Mouse (Mus musculus) limb, embryonic 11.5 days (tissue): ENCODE data around the gene Abcf2. TPM values are rescaled to one million over a fixed set of nuclear protein-coding genes. Genes with fewer than 3 reads are reported as not detected.

Source experiments
- ATAC-seq: fragments of 200-750 bp; cut with Nextera tagmentation; 2 replicates; pipeline ENCODE4 v1.8.0; 2017; ENCODE audit warnings: low read depth; ENCODE audit not compliant: insufficient number of reproducible peaks, low FRiP score, low TSS enrichment
- DNase-seq: peaks from one replicate; pipeline ENCODE4 v3.0.0-alpha.2; 2015; ENCODE audit warnings: low spot score
- H3K27ac ChIP-seq: fragments of 300-500 bp; sonication (generic); replicated peaks from 2 replicates; pipeline ENCODE4 v1.5.1; 2014; ENCODE audit warnings: low read depth, mild to moderate bottlenecking, low read length
- H3K27me3 ChIP-seq: fragments of 300-500 bp; sonication (generic); 2 replicates; pipeline ENCODE4 v1.6.1; 2014; ENCODE audit warnings: mild to moderate bottlenecking, low read length, mixed read lengths; ENCODE audit not compliant: control insufficient read depth, insufficient read depth
- H3K36me3 ChIP-seq: fragments of 300-500 bp; sonication (generic); 2 replicates; pipeline ENCODE4 v1.6.1; 2014; ENCODE audit warnings: mild to moderate bottlenecking, low read length, moderate library complexity, mixed read lengths; ENCODE audit not compliant: control insufficient read depth, insufficient read depth
- H3K4me1 ChIP-seq: fragments of 300-500 bp; sonication (generic); 2 replicates; pipeline ENCODE4 v1.6.1; 2014; ENCODE audit warnings: low read length, mixed read lengths; ENCODE audit not compliant: control insufficient read depth, insufficient read depth
- H3K4me2 ChIP-seq: fragments of 300-500 bp; sonication (generic); 2 replicates; pipeline ENCODE4 v1.6.1; 2014; ENCODE audit warnings: low read depth, mild to moderate bottlenecking, moderate library complexity; ENCODE audit not compliant: severe bottlenecking
- H3K4me3 ChIP-seq: fragments of 300-500 bp; sonication (generic); 2 replicates; pipeline ENCODE4 v1.5.1; 2014; ENCODE audit warnings: low read depth, low read length
- H3K9ac ChIP-seq: fragments of 300-500 bp; sonication (generic); 2 replicates; pipeline ENCODE4 v1.6.1; 2014; ENCODE audit warnings: mild to moderate bottlenecking, low read length
- H3K9me3 ChIP-seq: fragments of 300-500 bp; sonication (generic); 2 replicates; pipeline ENCODE4 v1.6.1; 2016; ENCODE audit warnings: low read length; ENCODE audit not compliant: control insufficient read depth
- WGBS: fragments of 180-500 bp; shearing (Covaris S2); extraction: QIAGEN DNeasy Blood & Tissue Kit; methylation state at CpG from one replicate; pipeline ENCODE4 v1.1.7; 2014; 5-methylcytosine and 5-hydroxymethylcytosine counted together
- polyA plus RNA-seq: library from polyadenylated mRNA; unstranded; fragments of >200 nt; fragmentation: Nextera tagmentation; extraction: Ambion mirVana; gene quantifications from 2 replicates; pipeline ENCODE4 v1.2.1, GENCODE M21; 2014

Gene Abcf2
- polyA plus RNA-seq, 1 experiment from 2014 or later, result 149 TPM

GRCm38 (mm10) chr5:24550598-24551316, 26.5 kb downstream of the Abcf2 start:
- H3K9ac ChIP-seq, result no peak overlapping the region
- WGBS, result 30% methylated on average over 26 of the region's 26 CpGs

GRCm38 (mm10) chr5:24542643-24543042, 34.6 kb downstream of the Abcf2 start:
- no peak for DNase-seq
- H3K27ac ChIP-seq, result no peak overlapping the region
- no peak overlapping the region for H3K4me3 ChIP-seq
- WGBS, result 78% methylated on average over 7 of the region's 7 CpGs
- no peaks in the 10 kb centered on the region for H3K9me3 ChIP-seq
- H3K9ac ChIP-seq, result no peak overlapping the region
- H3K27me3 ChIP-seq, result no peaks in the 10 kb centered on the region
- H3K4me2 ChIP-seq, result no peak overlapping the region
- no peaks in the 10 kb centered on the region for H3K36me3 ChIP-seq
- ATAC-seq, result no peak
- peaks cover 10% of the 10 kb centered on the region; the same call in 1 of the 2 replicates for H3K4me1 ChIP-seq

More at GRCm38 (mm10) chr5:24550598-24551316, 26.5 kb downstream of the Abcf2 start:
- no peak overlapping the region for H3K27ac ChIP-seq
- DNase-seq, result peak; percentile 50
- H3K36me3 ChIP-seq, result no peaks in the 10 kb centered on the region
- H3K9me3 ChIP-seq, result no peaks in the 10 kb centered on the region
- H3K4me1 ChIP-seq, result peaks cover 10% of the 10 kb centered on the region
- ATAC-seq, result no peak
- peaks cover 3% of the 10 kb centered on the region for H3K27me3 ChIP-seq
- peak overlapping the region; percentile 25; the same call in 1 of the 2 replicates for H3K4me2 ChIP-seq
- no peak overlapping the region for H3K4me3 ChIP-seq

GRCm38 (mm10) chr5:24541144-24541569, 36.1 kb downstream of the Abcf2 start:
- Histone ChIP-seq H3K27me3 (peaks cover 2% of the 10 kb centered on the region; the same call in 1 of the 2 replicates), H3K27ac (no peak overlapping the region), H3K36me3 (no peaks in the 10 kb centered on the region), H3K4me3 (no peak overlapping the region), H3K9me3 (no peaks in the 10 kb centered on the region), H3K9ac (no peak overlapping the region), H3K4me1 (peaks cover 12% of the 10 kb centered on the region; the same call in 1 of the 2 replicates), H3K4me2 (peak overlapping the region; percentile 26; the same call in 1 of the 2 replicates)
- DNase-seq, result no peak
- 0 out of 2 replicates have a peak, but pooled peaks have one; percentile 24 for ATAC-seq
- 21% methylated on average over 6 of the region's 6 CpGs for WGBS

- WGBS, result 33% methylated on average over 14 of the region's 14 CpGs
- H3K9me3 ChIP-seq, result no peaks in the 10 kb centered on the region
- H3K27ac ChIP-seq, result no peak within 1 kb of the TSS
- H3K4me3 ChIP-seq, result no peak within 1 kb of the TSS
- H3K27me3 ChIP-seq, result peaks cover 2% of the 10 kb centered on the region; the same call in 1 of the 2 replicates
- no peak within 1 kb of the TSS for H3K9ac ChIP-seq
- peak within 1 kb of the TSS; percentile 26; the same call in 1 of the 2 replicates for H3K4me2 ChIP-seq
- peaks cover 12% of the 10 kb centered on the region; the same call in 1 of the 2 replicates for H3K4me1 ChIP-seq
- DNase-seq (peak; percentile 39), ATAC-seq (peak; percentile 28; the same call in 1 of the 2 replicates)
- H3K36me3 ChIP-seq, result no peaks in the 10 kb centered on the region
Observed at GRCm38 (mm10) chr5:24540387-24541143, 36.7 kb downstream of the Abcf2 start, which contains the start of gene Asb10. TSS of gene Asb10 (minus strand) at chr5:24540978.

- H3K27ac ChIP-seq, result no peak overlapping the region
- H3K4me3 ChIP-seq, result no peak overlapping the region
- H3K36me3 ChIP-seq, result no peaks in the 10 kb centered on the region
- peaks cover 12% of the 10 kb centered on the region; the same call in 1 of the 2 replicates for H3K4me1 ChIP-seq
- ATAC-seq (no peak), DNase-seq (no peak)
- peaks cover 2% of the 10 kb centered on the region; the same call in 1 of the 2 replicates for H3K27me3 ChIP-seq
- 79% methylated on average over 22 of the region's 22 CpGs for WGBS
- no peaks in the 10 kb centered on the region for H3K9me3 ChIP-seq
- no peak overlapping the region for H3K4me2 ChIP-seq
- no peak overlapping the region for H3K9ac ChIP-seq
Observed at GRCm38 (mm10) chr5:24539571-24540296, 37.5 kb downstream of the Abcf2 start.

GRCm38 (mm10) chr5:24537618-24538017, 39.6 kb downstream of the Abcf2 start:
- H3K4me3 ChIP-seq, result no peak overlapping the region
- no peak overlapping the region for H3K9ac ChIP-seq
- H3K27ac ChIP-seq, result no peak overlapping the region
- H3K27me3 ChIP-seq, result peaks cover 2% of the 10 kb centered on the region; the same call in 1 of the 2 replicates
- no peak for ATAC-seq
- no peak overlapping the region for H3K4me2 ChIP-seq
- no peaks in the 10 kb centered on the region for H3K9me3 ChIP-seq
- DNase-seq, result no peak
- peaks cover 14% of the 10 kb centered on the region; the same call in 1 of the 2 replicates for H3K4me1 ChIP-seq
- H3K36me3 ChIP-seq, result no peaks in the 10 kb centered on the region
- WGBS, result 61% methylated on average over 16 of the region's 16 CpGs

GRCm38 (mm10) chr5:24536511-24536910, 40.8 kb downstream of the Abcf2 start:
- no peaks in the 10 kb centered on the region for H3K36me3 ChIP-seq
- no peak for DNase-seq
- H3K27ac ChIP-seq, result no peak overlapping the region
- ATAC-seq, result no peak
- H3K27me3 ChIP-seq, result peaks cover 5% of the 10 kb centered on the region; the same call in 1 of the 2 replicates
- peaks cover 14% of the 10 kb centered on the region; the same call in 1 of the 2 replicates for H3K4me1 ChIP-seq
- H3K9ac ChIP-seq, result no peak overlapping the region
- no peaks in the 10 kb centered on the region for H3K9me3 ChIP-seq
- H3K4me3 ChIP-seq, result no peak overlapping the region
- 72% methylated on average over 5 of the region's 5 CpGs for WGBS
- H3K4me2 ChIP-seq, result no peak overlapping the region

- Histone ChIP-seq H3K27me3 (peaks cover 9% of the 10 kb centered on the region), H3K4me3 (no peak overlapping the region), H3K4me2 (no peak overlapping the region), H3K9me3 (no peaks in the 10 kb centered on the region), H3K27ac (no peak overlapping the region), H3K36me3 (no peaks in the 10 kb centered on the region), H3K4me1 (peaks cover 7% of the 10 kb centered on the region; the same call in 1 of the 2 replicates), H3K9ac (no peak overlapping the region)
- ATAC-seq (no peak), DNase-seq (no peak)
- 84% methylated on average over 3 of the region's 3 CpGs for WGBS
Observed at GRCm38 (mm10) chr5:24535731-24536130, 41.5 kb downstream of the Abcf2 start.
